Mouse (Mus musculus) stomach, embryonic 14.5 days (tissue): ENCODE measurements around the gene Ccdc158. TPM values are rescaled to one million over a fixed set of nuclear protein-coding genes. Genes with fewer than 3 reads are reported as not detected.

Source experiments
- ATAC-seq: fragments of 200-750 bp; cut with Nextera tagmentation; 2 replicates; pipeline ENCODE4 v1.8.0; 2017; ENCODE audit warnings: low read depth, moderate TSS enrichment; ENCODE audit not compliant: insufficient number of reproducible peaks, insufficient read depth, low FRiP score
- H3K27ac ChIP-seq: fragments of 300-500 bp; sonication (generic); 2 replicates; pipeline ENCODE4 v1.5.1; 2014; ENCODE audit warnings: mild to moderate bottlenecking, low read length, moderate library complexity, mixed read lengths
- H3K27me3 ChIP-seq: fragments of 300-500 bp; sonication (generic); 2 replicates; pipeline ENCODE4 v1.6.1; 2014; ENCODE audit warnings: low read length, control low read depth, mixed read lengths; ENCODE audit not compliant: control insufficient read depth, insufficient read depth
- H3K36me3 ChIP-seq: fragments of 300-500 bp; sonication (generic); 2 replicates; pipeline ENCODE4 v1.6.1; 2014; ENCODE audit warnings: mild to moderate bottlenecking, control low read depth, low read length, moderate library complexity, mixed read lengths; ENCODE audit not compliant: control insufficient read depth, insufficient read depth
- H3K4me1 ChIP-seq: fragments of 300-500 bp; sonication (generic); 2 replicates; pipeline ENCODE4 v1.6.1; 2014; ENCODE audit warnings: low read length, control low read depth, mixed read lengths; ENCODE audit not compliant: control insufficient read depth, insufficient read depth
- H3K4me2 ChIP-seq: fragments of 300-500 bp; sonication (generic); replicated peaks from 2 replicates; pipeline ENCODE4 v1.6.1; 2014; ENCODE audit warnings: low read depth, low read length, control low read depth
- H3K4me3 ChIP-seq: fragments of 300-500 bp; sonication (generic); 2 replicates; pipeline ENCODE4 v1.5.1; 2014; ENCODE audit warnings: low read depth, low read length, control low read depth
- H3K9ac ChIP-seq: fragments of 300-500 bp; sonication (generic); replicated peaks from 2 replicates; pipeline ENCODE4 v1.6.1; 2014; ENCODE audit warnings: low read depth, mild to moderate bottlenecking, control low read depth, low read length, moderate library complexity, mixed read lengths
- H3K9me3 ChIP-seq: fragments of 300-500 bp; sonication (generic); 2 replicates; pipeline ENCODE4 v1.6.1; 2016; ENCODE audit warnings: low read depth, low read length, control low read depth; ENCODE audit not compliant: control insufficient read depth
- WGBS: fragments of 180-500 bp; shearing (Covaris S2); extraction: QIAGEN DNeasy Blood & Tissue Kit; methylation state at CpG from one replicate; pipeline ENCODE4 v1.1.7; 2014; 5-methylcytosine and 5-hydroxymethylcytosine counted together
- polyA plus RNA-seq: library from polyadenylated mRNA; unstranded; fragments of >200 nt; fragmentation: Nextera tagmentation; extraction: Ambion mirVana; gene quantifications from 2 replicates; pipeline ENCODE4 v1.2.1, GENCODE M21; 2014

The Ccdc158 gene
- polyA plus RNA-seq = 0.86 and 1.1 TPM in 2 replicates

GRCm38 (mm10) chr5:92674859-92675573 is at the start of gene Ccdc158:
TSS of gene Ccdc158 (minus strand) at chr5:92675271.
- no peak within 1 kb of the TSS; the same call in 1 of the 2 replicates for H3K9ac ChIP-seq
- H3K27me3 ChIP-seq = no peaks in the 10 kb centered on the region
- no peaks in the 10 kb centered on the region for H3K4me1 ChIP-seq
- no peaks in the 10 kb centered on the region for H3K9me3 ChIP-seq
- H3K4me3 ChIP-seq = peak within 1 kb of the TSS; percentile 41
- peak within 1 kb of the TSS; percentile 84 for H3K4me2 ChIP-seq
- WGBS = 12% methylated on average over 51 of the region's 55 CpGs
- peak; percentile 86 for ATAC-seq
- no peaks in the 10 kb centered on the region for H3K36me3 ChIP-seq
- no peak within 1 kb of the TSS for H3K27ac ChIP-seq

GRCm38 (mm10) chr5:92721610-92722009 is 46.5 kb upstream of the Ccdc158 start:
- no peak for ATAC-seq
- Histone ChIP-seq H3K27me3 (no peaks in the 10 kb centered on the region), H3K27ac (no peak overlapping the region), H3K4me2 (no peak overlapping the region), H3K36me3 (no peaks in the 10 kb centered on the region), H3K4me1 (no peaks in the 10 kb centered on the region), H3K4me3 (no peak overlapping the region), H3K9me3 (no peaks in the 10 kb centered on the region), H3K9ac (no peak overlapping the region)
- 85% methylated on average over 8 of the region's 8 CpGs for WGBS

- H3K27ac ChIP-seq = no peak overlapping the region
- H3K9ac ChIP-seq = no peak overlapping the region
- no peaks in the 10 kb centered on the region for H3K4me1 ChIP-seq
- 78% methylated on average over 3 of the region's 3 CpGs for WGBS
- no peak overlapping the region for H3K4me3 ChIP-seq
- ATAC-seq = no peak
- H3K27me3 ChIP-seq = no peaks in the 10 kb centered on the region
- H3K9me3 ChIP-seq = no peaks in the 10 kb centered on the region
- H3K4me2 ChIP-seq = no peak overlapping the region
- H3K36me3 ChIP-seq = no peaks in the 10 kb centered on the region
Measured at GRCm38 (mm10) chr5:92718856-92719255, 43.8 kb upstream of the Ccdc158 start.

- Histone ChIP-seq H3K27ac (no peak overlapping the region), H3K9me3 (no peaks in the 10 kb centered on the region), H3K27me3 (no peaks in the 10 kb centered on the region), H3K4me3 (no peak overlapping the region), H3K4me2 (no peak overlapping the region), H3K4me1 (no peaks in the 10 kb centered on the region), H3K9ac (no peak overlapping the region), H3K36me3 (no peaks in the 10 kb centered on the region)
- ATAC-seq = no peak
- WGBS = 72% methylated on average over 3 of the region's 3 CpGs
Measured at GRCm38 (mm10) chr5:92717666-92718360, 42.7 kb upstream of the Ccdc158 start.

- no peak overlapping the region for H3K9ac ChIP-seq
- H3K27ac ChIP-seq = no peak overlapping the region
- no peaks in the 10 kb centered on the region for H3K36me3 ChIP-seq
- H3K4me2 ChIP-seq = no peak overlapping the region
- no peak overlapping the region for H3K4me3 ChIP-seq
- H3K9me3 ChIP-seq = no peaks in the 10 kb centered on the region
- H3K4me1 ChIP-seq = no peaks in the 10 kb centered on the region
- no peaks in the 10 kb centered on the region for H3K27me3 ChIP-seq
- 60% methylated on average over 2 of the region's 2 CpGs for WGBS
- no peak for ATAC-seq
Measured at GRCm38 (mm10) chr5:92715890-92716289, 40.8 kb upstream of the Ccdc158 start.

GRCm38 (mm10) chr5:92715319-92715718 is 40.2 kb upstream of the Ccdc158 start:
- no peak for ATAC-seq
- H3K27me3 ChIP-seq = no peaks in the 10 kb centered on the region
- H3K9me3 ChIP-seq = no peaks in the 10 kb centered on the region
- no peaks in the 10 kb centered on the region for H3K36me3 ChIP-seq
- no peak overlapping the region for H3K27ac ChIP-seq
- H3K4me3 ChIP-seq = no peak overlapping the region
- no peak overlapping the region for H3K9ac ChIP-seq
- no peak overlapping the region for H3K4me2 ChIP-seq
- no peaks in the 10 kb centered on the region for H3K4me1 ChIP-seq
- WGBS = 67% methylated on average over 11 of the region's 11 CpGs

GRCm38 (mm10) chr5:92714886-92715285 is 39.8 kb upstream of the Ccdc158 start:
- no peak overlapping the region for H3K4me2 ChIP-seq
- no peak overlapping the region for H3K27ac ChIP-seq
- no peaks in the 10 kb centered on the region for H3K4me1 ChIP-seq
- H3K36me3 ChIP-seq = no peaks in the 10 kb centered on the region
- H3K27me3 ChIP-seq = no peaks in the 10 kb centered on the region
- no peaks in the 10 kb centered on the region for H3K9me3 ChIP-seq
- H3K9ac ChIP-seq = no peak overlapping the region
- WGBS = 97% methylated on average over 2 of the region's 2 CpGs
- no peak for ATAC-seq
- no peak overlapping the region for H3K4me3 ChIP-seq

GRCm38 (mm10) chr5:92712621-92713395 is 37.7 kb upstream of the Ccdc158 start:
- Histone ChIP-seq H3K27me3 (no peaks in the 10 kb centered on the region), H3K4me3 (no peak overlapping the region), H3K4me2 (no peak overlapping the region), H3K4me1 (no peaks in the 10 kb centered on the region), H3K9ac (no peak overlapping the region), H3K27ac (no peak overlapping the region), H3K36me3 (no peaks in the 10 kb centered on the region), H3K9me3 (no peaks in the 10 kb centered on the region)
- no peak for ATAC-seq
- WGBS = 75% methylated on average over 5 of the region's 5 CpGs
